Mouse (Mus musculus) induced T-regulatory cell, adult 2 months (primary cell): ENCODE results near the gene Raph1.
"Not testable (repeated sequence)": the region's sequence is repeated elsewhere in the genome, so short reads cannot be mapped to it uniquely, and the experiment has no call there.

Source experiments
- DNase-seq: peaks from one replicate; pipeline ENCODE4 v3.0.0-alpha.2; 2012; ENCODE audit warnings: low read depth

Gene Raph1

DNA sequence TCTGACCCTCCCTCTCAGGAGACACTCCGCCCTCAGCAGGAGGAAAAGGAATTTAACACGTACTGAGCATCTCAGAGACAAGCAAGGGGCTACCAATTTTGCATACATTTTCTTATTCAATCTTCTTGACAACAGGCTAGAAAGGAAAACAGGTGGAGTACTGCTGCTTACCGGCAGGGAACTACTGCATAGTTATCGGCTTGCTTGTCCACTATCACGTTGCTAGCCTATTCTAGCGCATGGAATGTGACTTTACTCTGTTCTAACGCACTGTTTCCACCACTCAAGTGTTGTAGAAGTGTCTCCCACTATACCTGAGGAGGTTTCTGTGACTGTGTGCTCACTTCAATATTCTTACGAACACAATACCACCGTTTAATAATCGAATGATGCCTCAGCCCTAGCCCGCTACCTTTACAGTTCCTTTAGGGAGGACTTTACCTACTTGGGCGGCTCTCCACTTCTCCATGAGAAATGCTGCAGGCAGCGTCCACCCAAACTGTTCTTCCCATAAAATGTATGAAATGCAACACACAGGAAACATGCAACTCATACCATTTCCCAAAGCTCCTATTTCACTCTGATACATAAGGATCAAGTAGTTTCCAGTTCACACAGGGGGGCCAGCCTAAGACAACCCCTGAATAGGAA, 1.5 kb downstream of the Raph1 start:
- peak; percentile 76 for DNase-seq

DNA sequence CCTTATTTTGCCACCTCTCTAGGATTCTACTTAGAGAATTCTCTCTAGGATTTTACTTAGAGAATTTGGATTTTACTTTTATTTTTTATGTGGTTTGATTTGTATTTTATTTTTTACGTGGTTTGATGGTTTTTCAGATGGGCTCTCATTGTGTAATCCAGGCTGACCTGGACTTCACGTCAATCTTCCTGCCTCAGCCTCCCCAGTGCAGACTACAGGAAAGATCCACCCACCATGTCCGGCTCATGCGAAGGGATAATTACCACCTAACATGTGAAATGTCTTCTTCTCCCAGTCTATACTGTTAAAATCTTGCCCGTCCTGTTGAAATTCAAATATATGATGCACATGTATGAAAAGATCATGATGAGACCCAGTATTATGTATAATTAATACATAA, 2.2 kb downstream of the Raph1 start:
- no peak for DNase-seq

DNA sequence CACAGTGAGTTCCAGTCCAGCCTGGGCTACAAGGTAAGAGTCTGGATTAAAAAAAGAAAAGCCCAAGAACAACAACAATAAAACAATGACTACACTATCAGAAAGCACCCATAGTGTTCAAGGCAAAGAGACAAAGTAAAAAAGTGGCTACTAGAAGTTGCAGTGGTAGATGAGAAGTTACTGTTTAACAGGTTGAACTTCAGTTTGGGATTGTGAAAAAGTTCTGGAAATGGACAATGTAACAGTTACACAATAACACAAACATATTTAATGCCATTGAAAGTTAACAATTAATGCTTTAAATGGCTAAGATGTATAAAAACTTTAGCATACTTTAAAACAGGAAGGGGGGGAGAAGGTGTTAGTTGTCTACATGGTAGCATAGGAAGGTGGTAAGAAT, 3.9 kb downstream of the Raph1 start:
- no peak for DNase-seq

DNA sequence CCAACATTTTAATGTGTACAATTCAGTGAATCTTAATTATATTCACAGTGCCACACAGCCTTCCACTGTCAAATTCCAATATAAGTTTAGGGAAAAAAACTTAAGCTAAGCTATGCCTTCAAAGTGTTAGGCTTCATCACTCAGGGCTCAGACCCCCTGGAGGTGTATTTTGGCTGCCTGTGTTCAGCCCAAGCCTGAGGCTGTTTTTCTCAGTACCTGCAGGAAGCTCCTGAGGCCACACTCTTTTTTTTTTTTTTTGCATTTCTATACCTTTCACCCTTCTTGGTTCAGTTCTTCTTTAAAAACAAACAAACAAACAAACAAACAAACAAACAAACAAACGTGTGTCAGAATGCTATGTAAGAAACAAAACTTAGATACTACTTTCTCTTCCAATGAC, 23.2 kb downstream of the Raph1 start:
- DNase-seq: no peak

DNA sequence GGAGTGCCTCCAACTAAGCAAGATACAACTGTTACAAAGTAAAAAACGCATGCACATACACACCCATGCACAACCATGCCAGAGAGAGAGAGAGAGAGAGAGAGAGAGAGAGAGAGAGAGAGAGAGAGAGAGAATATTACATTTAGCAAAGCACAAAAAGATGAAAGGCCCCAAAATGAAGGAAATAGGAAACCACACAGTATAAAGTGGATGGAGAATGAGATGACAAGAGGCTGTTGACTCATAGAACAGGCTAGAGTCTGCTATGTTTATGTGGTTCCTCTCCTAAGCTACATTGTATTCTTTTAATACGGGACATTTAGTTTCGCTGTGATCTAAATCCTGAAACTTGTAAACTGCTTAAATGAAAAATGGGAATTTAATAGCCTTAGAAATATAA, 27.6 kb downstream of the Raph1 start:
- peak; percentile 48 for DNase-seq

DNA sequence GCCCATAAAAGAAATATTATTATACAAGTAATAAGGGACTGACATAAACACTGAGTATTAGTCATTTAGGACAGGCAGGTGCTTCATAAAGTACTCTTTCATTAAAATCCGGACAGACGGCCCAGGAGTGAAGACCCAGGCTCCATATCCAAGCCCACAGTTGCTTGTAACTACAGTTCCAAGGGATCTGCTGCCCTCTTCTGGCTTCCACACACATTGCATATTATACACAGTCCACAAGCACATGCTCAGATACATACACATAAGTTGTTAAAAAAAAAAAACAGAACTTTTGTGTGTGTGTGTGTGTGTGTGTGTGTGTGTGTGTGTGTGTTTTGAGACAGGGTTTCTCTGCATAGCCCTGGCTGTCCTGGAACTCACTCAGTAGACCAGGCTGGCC, 32.0 kb downstream of the Raph1 start:
- DNase-seq: peak; percentile 64

DNA sequence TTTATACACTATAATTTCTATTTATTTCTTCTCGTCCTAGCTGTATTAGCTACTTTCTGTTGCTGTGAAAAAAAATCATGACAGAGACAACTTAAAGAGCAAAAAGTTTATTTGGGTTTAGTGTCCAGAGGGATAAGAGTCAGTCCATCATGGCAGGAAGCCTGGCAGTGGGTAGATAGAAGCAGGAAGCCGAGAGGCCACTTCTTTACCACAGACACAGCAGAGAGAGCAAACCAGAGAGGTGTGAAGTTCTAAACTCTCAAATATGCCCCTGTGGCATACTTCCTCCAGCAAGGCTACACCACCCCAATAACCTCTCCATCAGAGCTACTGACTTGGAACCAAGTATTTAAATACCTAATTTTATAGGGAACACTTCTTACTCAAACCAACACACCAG, 36.3 kb downstream of the Raph1 start:
- peak; percentile 36 for DNase-seq

DNA sequence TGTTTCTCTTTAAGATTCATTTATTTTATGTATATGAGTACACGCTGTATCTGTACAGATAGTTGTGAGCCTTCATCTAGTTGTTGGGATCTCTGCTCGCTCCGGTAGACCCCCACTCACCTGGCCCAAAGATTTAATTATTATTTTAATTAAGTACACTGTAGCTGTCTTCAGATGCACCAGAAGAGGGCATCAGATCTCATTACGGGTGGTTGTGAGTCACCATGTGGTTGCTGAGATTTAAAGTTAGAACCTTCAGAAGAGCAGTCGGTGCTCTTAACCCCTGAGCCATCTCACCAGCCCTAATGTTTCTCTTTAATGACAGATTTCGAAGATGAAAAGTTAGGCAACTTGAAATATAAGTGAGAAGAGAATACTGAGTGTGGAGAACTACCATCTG, 36.8 kb downstream of the Raph1 start:
- peak; percentile 41 for DNase-seq

DNA sequence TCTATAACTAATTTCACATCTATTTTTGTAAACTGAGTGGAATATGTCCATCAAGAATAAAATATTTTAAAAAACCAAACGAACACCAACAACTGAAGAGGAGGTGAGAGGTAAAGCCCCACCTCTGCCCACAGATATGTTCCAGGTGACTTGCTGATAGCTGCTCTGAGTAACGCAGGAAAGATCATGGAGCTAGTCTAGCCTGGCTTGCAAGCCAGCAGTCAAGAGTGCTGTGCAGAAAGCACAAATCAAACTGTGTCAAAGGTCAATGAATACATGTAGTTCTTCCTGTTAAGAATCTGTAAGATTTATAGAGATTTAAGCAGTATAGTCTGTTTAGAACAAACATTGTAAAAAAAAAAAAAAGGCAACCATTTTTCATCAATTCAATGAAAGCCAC, 56.3 kb downstream of the Raph1 start:
- DNase-seq: no peak

DNA sequence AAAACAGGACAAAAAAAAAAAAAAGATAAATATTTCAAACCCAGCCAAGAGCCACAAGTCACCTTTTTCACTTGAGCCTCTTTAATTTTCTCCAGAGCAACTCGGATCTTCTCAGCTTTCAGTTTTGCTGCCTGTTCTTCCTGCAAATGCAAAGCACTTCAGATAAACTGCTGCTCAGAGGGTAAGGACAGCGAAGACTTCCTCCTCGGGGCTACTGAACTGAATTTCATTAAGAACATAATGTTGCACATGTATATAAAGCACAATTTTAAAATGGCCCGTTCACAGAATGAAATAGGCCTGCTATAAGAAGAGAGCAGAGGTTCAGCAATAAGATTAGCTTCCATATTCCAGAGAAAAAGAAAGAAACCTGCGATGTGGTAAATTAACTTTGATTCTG, 63.4 kb downstream of the Raph1 start:
- no peak for DNase-seq

DNA sequence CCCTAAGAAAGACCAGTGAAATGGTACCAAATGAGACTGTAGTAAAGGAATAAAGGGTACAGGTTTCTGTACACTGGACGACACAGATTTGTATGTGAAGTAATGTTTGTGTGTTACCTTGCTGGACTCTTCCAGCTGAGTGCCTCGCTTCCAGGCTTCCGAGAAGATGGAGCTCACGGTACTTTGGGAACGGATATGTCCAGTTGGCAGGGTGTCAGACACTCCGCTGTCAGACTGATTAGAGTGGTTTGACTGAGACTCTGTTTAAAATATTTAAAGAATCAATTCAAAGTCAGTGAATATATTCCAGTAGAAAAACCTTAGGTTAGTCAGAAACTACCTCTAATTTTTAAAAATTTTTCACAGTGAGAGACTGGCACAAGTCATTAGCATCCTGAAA, 73.5 kb downstream of the Raph1 start:
- DNase-seq: no peak

DNA sequence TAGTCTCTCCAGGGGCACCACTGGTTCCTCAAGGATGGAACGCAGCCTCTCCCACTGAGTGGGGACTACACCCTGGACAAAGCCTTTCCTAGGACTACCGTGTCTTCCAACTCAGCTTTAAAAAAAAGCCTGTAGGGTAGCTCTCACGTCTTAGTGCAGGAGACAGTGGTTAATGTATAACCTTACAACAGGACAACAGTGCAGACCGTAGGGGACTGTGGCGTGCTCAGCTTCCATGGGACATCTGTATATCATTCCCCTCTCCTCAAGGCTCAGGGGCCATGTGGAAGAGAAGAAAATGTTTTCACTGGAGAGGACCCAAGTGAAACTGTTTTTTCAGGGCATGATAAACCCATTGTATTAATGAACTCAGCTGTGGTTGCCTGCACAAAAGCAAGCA, 74.5 kb downstream of the Raph1 start:
- no peak for DNase-seq

DNA sequence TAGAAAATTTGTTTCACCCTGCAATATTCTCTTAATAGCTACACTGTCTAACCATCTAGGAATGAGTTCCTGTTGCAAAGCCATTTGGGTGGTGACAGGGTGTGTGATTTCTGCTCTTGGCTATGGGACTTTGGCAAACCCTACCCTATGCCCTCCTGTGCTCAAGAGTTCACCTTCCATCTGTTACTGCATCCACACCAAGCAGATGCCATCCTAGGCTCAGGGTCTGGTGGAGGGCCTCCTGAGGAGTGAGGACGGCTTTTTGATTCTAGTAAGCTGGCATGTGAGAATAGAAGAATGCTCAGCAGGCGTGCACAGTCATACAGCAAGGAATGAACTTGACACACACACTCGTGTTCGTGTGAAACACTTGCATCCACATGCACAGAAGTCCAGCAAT, 76.4 kb downstream of the Raph1 start:
- no peak for DNase-seq

DNA sequence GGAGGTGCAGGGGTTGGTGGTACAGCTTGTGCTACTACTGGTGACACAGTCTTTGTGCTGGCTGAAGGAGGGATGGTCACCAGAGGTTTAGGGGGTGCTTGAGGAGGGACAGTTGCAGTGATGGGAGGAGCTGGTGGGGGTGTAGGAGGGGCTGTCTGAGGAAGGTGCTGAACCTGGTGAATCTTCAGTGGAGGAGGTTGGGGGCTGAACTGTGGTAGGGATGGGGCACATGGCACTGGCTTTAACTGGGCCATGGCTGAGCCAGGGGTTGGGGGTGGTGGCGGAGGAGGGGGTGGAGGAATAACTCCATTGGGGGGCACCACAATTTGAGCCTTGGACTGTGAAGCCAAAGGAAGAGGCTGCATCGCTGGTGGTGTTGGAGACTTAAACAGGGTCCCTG, 77.2 kb downstream of the Raph1 start:
- no peak for DNase-seq

DNA sequence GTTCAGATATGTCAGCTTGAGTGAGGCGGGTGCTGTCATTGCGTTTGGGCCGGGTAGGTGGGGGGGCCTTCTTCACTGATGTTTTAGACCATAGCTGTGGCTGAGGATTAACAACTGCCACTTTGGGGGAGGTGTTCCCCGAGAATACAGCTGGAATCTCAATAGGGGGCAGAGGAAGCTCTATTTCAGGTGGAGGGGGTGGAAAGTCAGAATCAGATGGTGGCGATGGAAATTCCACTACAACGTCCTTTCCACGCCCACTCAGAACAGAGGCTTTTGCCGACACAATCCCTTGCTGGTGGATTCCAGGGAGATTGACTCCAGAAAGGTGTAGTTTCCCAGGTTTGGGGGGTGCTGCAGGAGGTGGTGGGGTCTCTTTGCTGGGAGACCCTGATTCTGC, 78.3 kb downstream of the Raph1 start:
- no peak for DNase-seq

DNA sequence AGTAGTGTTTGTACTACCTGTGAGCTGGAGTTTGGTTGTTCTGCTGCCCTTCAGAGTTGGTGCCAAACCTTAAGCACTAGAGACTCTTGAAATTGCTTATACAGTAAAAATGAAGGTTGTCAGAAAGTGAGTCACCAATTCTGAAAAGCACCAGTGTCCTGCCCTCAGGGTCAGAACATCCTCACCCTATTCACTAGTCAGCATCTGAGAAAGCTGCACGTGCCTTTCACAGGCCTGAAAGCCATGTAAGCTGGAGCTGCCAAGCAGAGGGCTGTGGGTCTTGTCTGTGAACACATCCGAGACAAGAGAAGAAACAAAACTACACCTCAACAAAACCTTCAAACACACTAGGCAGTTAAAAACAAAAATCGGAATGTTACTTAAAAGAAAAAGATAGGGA, 81.3 kb downstream of the Raph1 start:
- DNase-seq: no peak

DNA sequence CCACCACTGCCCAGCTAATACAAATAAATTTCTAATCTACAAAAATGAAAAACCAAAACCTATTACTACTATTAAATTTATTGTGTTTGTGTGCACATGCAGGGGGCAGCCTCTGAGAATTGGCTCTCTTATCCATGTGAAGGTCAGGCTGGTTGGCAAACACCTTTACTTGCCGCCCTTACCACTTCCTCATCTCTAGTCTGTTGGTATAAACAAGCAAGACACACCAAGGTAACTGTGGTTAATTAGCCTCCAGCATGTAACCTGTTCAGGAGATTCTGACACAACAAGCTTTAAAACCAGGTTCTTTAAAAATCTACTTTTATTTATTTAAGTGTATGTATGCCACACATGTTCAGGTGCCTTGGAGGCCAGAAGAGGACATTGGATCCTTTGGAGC, 84.0 kb downstream of the Raph1 start:
- DNase-seq: peak; percentile 55

DNA sequence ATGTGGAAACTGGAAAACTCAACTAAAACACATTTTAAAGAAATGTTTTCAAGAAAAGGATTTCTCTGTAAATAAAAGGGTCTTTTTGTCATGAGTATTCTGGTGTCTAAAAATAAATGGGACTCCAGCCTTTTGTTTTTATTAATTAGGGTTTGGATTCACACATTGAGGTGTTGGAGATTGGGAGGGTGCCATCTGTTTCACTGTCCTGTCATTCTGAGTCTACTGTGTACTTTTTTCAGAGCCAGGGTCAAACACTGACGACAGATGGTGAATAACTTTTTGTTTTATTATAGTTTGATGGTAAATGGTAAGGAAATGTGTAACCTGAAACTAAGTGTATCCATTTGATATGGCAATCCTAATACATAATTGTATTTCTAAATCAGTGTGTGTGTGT, 85.3 kb downstream of the Raph1 start:
- no peak for DNase-seq

DNA sequence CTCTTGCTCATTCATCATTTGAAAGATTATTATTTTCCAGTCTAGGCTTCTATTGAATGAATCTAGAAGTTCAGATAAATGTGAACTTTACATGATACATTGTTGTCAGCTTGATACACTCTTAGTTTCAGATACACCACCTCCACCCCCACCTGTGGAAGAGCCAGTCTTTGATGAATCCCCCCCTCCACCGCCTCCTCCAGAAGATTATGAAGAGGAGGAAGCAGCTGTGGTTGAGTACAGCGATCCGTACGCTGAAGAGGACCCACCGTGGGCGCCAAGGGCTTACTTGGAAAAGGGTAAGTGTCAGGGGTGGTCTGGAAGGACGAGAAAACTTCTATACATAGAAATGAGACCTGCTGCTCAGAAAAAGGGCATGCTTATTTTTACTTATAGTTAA, 96.4 kb downstream of the Raph1 start:
- DNase-seq: no peak

DNA sequence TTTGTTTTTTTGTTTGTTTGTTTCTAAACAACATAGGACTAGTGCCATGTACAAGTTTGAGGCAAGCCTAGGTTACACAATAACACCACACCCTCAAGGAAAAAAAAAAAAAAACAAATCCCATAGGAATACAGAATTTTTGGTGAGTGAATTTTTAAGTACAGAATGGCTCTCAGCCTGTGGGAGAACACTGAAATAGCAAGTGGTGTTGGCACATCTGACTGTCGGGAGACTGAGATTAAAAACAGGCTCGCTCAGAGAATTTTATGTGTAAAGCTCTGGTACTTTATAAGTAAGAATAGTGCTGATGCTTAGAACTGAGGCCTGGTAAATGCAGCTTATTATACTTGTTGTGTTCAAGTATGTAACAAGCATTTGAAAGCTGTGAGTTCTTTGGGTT, 97.4 kb downstream of the Raph1 start:
- DNase-seq: no peak

DNA sequence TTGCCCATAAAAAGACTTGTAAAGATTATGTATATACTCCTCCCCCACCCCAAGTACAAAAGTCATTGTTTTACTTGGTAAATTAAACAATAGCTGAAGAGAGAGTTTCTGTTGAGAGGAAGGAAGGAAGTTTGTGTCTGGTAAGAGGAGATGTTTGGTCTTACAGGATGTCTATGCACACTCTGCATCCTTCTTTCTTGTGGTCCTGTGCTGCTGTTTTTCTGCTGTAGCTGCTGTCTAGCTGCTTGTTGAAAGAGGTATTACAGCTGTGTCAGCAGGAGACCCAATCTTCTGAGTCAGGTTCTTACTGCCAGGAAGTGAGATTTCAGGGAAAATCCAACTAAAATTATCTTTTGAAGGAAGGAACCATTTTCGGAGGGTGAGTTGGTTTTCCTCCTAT, 106.3 kb downstream of the Raph1 start:
- DNase-seq: peak; percentile 50

DNA sequence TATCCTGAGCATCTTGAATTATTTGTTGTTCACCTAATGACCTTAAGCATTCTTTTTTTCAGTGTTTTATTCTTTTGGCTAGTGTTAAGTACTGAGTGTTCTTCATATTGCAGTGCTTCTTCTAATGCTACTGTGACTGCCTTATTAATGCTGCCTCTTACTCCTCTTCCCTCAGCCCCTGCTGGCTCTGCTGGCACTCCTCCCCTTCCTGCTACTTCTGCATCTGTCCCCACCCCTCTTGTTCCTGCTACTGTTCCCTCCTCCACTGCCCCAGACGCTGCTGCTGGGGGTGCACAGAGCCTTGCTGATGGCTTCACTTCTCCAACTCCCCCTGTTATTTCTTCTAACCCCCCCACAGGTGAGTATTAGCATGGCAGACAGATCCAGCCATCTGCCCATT, 117.0 kb downstream of the Raph1 start:
- no peak for DNase-seq

DNA sequence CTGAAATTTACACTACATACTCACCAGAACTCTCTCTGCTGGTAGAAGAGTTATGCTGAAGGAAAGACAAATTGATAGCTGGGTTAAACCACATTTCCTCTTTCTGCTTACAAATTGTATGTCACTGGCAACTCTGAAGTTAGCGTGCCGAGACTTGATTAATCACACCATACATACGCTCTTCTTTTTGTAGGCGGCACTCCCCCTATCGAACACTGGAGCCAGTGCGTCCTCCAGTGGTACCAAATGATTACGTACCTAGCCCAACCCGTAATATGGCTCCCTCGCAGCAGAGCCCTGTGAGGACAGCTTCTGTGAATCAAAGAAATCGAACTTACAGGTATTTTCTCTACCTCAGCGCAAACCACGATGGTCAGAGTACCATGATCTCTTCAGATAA, 119.8 kb downstream of the Raph1 start:
- peak; percentile 61 for DNase-seq

DNA sequence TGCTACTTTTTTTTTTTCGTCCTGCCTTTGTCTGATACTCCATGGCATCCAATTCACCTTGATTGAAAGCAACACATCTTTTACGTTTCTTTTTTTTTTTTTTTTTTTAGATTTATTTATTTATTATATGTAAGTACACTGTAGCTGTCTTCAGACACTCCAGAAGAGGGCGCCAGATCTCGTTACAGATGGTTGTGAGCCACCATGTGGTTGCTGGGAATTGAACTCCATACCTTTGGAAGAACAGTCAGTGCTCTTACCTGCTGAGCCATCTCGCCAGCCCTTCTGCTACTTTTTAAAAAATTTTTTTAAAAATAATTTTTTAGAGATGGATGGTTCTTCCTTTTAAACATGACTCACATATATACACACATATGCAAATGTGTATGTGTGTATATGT, 125.5 kb downstream of the Raph1 start:
- DNase-seq: not testable (repeated sequence)

DNA sequence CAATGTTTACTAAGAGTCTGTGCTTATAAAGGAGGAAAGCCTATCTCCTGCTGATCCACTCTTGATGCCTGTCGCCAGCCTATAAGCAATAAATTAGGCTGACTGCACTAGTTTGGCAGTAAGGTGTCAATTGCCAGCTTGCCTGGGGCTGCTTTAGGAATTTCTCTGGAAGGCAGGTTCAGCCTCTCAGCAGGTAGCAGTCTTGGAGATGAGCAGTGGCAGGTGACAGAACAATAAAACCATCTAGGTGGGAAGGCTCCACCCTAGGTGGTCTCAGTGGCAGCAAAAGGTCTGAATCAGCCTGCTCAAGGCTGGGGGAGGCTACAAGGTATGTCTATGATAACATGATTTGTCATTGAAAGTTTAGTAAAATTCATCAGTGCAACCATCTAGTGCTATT, 134.4 kb downstream of the Raph1 start:
- DNase-seq: no peak
